Mouse (Mus musculus) hindbrain, embryonic 13.5 days (tissue): Measurements from ENCODE around the gene Selenop. TPM values are rescaled to one million over a fixed set of nuclear protein-coding genes. Genes with fewer than 3 reads are reported as not detected.

ENCODE experiments used
- ATAC-seq: fragments of 200-750 bp; cut with Nextera tagmentation; 2 replicates; pipeline ENCODE4 v1.8.0; 2017; ENCODE audit warnings: moderate TSS enrichment; ENCODE audit not compliant: low FRiP score
- H3K27ac ChIP-seq: fragments of 300-500 bp; sonication (generic); 2 replicates; pipeline ENCODE4 v1.5.1; 2015; ENCODE audit warnings: inconsistent platforms, mild to moderate bottlenecking, moderate library complexity
- H3K27me3 ChIP-seq: fragments of 300-500 bp; sonication (generic); 2 replicates; pipeline ENCODE4 v1.6.1; 2015; ENCODE audit warnings: mild to moderate bottlenecking, inconsistent platforms
- H3K36me3 ChIP-seq: fragments of 300-500 bp; sonication (generic); 2 replicates; pipeline ENCODE4 v1.6.1; 2015; ENCODE audit warnings: mild to moderate bottlenecking, inconsistent platforms
- H3K4me1 ChIP-seq: fragments of 300-500 bp; sonication (generic); replicated peaks from 2 replicates; pipeline ENCODE4 v1.6.1; 2015; ENCODE audit warnings: inconsistent platforms
- H3K4me2 ChIP-seq: fragments of 300-500 bp; sonication (generic); 2 replicates; pipeline ENCODE4 v1.6.1; 2015; ENCODE audit warnings: inconsistent platforms, mild to moderate bottlenecking, moderate library complexity
- H3K4me3 ChIP-seq: fragments of 300-500 bp; sonication (generic); 2 replicates; pipeline ENCODE4 v1.5.1; 2015; ENCODE audit warnings: mild to moderate bottlenecking, inconsistent platforms
- H3K9ac ChIP-seq: fragments of 300-500 bp; sonication (generic); 2 replicates; pipeline ENCODE4 v1.6.1; 2015; ENCODE audit warnings: mild to moderate bottlenecking, inconsistent platforms
- H3K9me3 ChIP-seq: fragments of 300-500 bp; sonication (generic); 2 replicates; pipeline ENCODE4 v1.6.1; 2016; ENCODE audit warnings: inconsistent platforms
- WGBS: fragments of 180-500 bp; shearing (Covaris S2); methylation state at CpG from one replicate; pipeline ENCODE4 v1.1.7; 2015; 5-methylcytosine and 5-hydroxymethylcytosine counted together
- polyA plus RNA-seq: library from polyadenylated mRNA; unstranded; fragments of >200 nt; fragmentation: Nextera tagmentation; extraction: Ambion mirVana; gene quantifications from 2 replicates; pipeline ENCODE4 v1.2.1, GENCODE M21; 2015

Selenop gene
- polyA plus RNA-seq, 1 experiment from 2014 or later, result 137 TPM

DNA sequence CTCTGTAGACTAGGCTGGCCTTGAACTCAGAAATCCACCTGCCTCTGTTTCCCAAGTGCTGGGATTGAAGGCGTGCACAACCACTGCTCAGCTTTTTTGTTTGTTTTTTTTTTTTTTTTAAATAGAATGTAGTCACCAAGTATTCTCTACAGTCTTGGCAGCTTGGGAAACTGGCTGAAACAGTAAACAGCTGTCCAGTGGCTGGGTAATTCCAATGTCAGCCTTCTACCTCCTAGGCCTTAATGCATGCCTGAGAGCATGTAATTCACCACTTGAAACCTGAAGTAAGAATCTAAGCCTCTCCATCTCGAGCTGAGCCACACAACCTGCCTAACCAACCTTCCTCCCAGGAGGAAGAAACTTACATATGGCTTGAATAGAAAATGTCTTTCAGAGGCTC is 48.3 kb downstream of the Selenop start:
- whole genome bisulfite sequencing, result 73% methylated on average over 2 of the region's 2 CpGs
- no peak for ATAC-seq
- Histone ChIP-seq H3K4me3 (no peak overlapping the region), H3K4me1 (no peaks in the 10 kb centered on the region), H3K27ac (no peak overlapping the region), H3K27me3 (no peaks in the 10 kb centered on the region), H3K9me3 (no peaks in the 10 kb centered on the region), H3K36me3 (no peaks in the 10 kb centered on the region), H3K4me2 (no peak overlapping the region), H3K9ac (no peak overlapping the region)

DNA sequence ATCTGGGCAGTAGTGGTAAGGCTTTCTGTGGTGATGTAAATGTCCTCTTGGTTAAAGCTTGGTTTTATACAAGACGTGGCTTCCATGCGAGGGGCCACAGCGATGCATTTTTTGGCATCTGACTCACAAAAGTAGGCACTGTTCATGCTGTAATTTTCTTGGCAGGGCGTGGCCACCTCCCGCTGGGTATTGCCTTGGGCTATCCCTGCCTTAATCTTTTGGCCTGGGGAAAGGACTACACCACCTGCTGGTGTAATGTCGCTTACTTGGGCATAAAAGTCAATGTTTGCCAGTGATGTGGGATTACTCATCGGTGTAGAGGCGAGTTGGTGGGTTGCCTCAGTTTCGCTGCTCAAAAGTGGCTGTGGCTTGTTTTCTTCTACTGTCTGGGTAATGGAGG is 51.6 kb downstream of the Selenop start:
- Histone ChIP-seq H3K9ac (no peak overlapping the region), H3K4me1 (no peaks in the 10 kb centered on the region), H3K9me3 (no peaks in the 10 kb centered on the region), H3K4me3 (no peak overlapping the region), H3K27me3 (no peaks in the 10 kb centered on the region), H3K36me3 (no peaks in the 10 kb centered on the region), H3K27ac (no peak overlapping the region), H3K4me2 (no peak overlapping the region)
- ATAC-seq, result no peak
- WGBS, result 83% methylated on average over 9 of the region's 9 CpGs

DNA sequence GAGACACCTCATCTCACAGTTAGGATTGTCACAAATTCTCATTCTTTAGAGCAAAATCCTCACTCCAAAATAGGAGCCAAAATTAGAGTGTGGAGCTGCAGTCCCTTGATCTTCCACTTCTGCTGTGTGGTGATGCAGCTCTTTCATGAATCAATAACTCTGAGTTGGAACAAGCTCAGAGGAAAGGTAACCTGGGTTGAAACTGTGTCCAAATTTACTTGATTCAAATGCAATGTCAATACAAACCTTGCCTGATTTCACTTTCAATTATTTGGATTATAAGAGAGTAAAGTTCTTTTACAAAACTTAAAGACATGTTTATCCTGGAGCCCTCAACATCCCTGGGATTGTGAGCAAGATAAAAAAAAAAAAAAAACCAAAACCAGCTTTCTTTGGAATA is 54.7 kb downstream of the Selenop start:
- Histone ChIP-seq H3K27ac (no peak overlapping the region), H3K9ac (no peak overlapping the region), H3K4me3 (no peak overlapping the region), H3K36me3 (no peaks in the 10 kb centered on the region), H3K4me1 (no peaks in the 10 kb centered on the region), H3K4me2 (no peak overlapping the region), H3K27me3 (no peaks in the 10 kb centered on the region), H3K9me3 (no peaks in the 10 kb centered on the region)
- no peak for ATAC-seq

Other genes starting within 250 kb of the Selenop start
- 0.13 TPM in 1 of 2 replicates, not detected in the other for gene Ccdc152, start 35.0 kb downstream of the Selenop start, polyA plus RNA-seq